Comparison of ENCODE assay signal across 7 mouse cellular contexts in the genomic region with DNA sequence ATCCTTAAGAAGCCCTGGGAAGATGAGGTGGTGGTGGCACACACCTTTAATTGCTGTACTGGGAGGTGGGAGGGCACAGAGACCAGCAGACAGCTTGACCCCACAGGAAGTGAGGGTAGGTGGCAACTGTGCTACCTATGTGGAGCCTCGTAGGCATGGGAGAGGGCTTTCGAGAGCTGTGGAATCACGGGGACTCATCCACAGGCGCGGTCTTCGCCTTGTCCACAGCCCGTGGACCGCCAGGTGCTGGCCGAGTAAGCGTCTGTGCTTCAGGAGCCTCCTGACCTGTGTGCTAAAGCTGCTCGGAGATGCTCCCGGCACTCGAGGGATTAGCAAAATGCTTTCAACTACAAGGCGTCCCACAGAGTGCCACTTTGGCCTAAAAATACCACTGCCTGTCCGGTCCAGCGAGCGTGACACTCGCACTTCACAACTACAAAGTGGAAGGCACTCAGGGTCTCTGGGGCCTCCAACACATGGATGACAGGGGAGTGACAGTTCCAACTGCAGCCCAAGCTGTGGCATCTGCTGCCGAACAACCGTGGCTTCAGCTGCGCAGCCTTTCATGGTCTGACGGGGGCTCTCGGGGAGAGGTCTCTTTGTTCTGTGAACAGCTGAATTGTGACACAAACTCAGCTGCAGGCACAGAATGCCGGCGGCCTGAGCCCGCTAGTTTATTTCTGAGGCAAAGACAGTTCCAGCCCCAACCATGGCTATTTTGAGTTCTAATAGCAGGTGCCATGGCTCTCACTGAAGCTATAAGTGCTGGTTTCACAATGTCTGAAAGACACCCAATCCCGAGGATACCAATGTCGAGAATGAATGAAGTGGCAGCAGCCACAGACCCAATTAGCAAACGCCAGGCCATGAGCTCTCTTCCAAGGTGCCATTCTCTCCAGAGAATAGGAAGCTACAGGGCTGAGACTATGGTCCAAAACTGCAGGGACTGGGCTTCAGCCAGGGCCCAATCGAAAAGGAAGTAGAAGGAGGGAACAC. TPM values are rescaled to one million over a fixed set of nuclear protein-coding genes. Genes with fewer than 3 reads are reported as not detected.
DNase-seq lines count a peak whose midpoint lies in the region; ATAC-seq lines count a peak whose summit lies in the region.

No protein-coding gene starts in this region.

- H3K36me3 ChIP-seq in heart, embryonic 11.5 days (ENCODE audit: control insufficient read depth, insufficient read depth, low read length): no peaks in the 10 kb centered on the region

- 58% methylated on average over 30 of the region's 30 CpGs for WGBS in heart, embryonic 11.5 days (ENCODE audit: insufficient replicate concordance)

- H3K4me1 ChIP-seq in heart, embryonic 11.5 days (ENCODE audit: control insufficient read depth, insufficient read depth, low read length): peaks cover 12% of the 10 kb centered on the region

- peak overlapping the region; percentile 32 for H3K4me2 ChIP-seq in heart, embryonic 11.5 days

- H3K27me3 ChIP-seq in heart, embryonic 11.5 days (ENCODE audit: control insufficient read depth, insufficient read depth, low read length): peaks cover 45% of the 10 kb centered on the region

- no peak for ATAC-seq in heart, embryonic 11.5 days (replicated peaks; ENCODE audit: insufficient number of reproducible peaks, low FRiP score, low TSS enrichment)
- ATAC-seq in erythroid progenitor cell, adult 5-6 weeks (replicated peaks; ENCODE audit: low FRiP score, poor library complexity, severe bottlenecking): no peak

- H3K4me3 ChIP-seq in heart, embryonic 11.5 days (ENCODE audit: low read depth, low read length): no peak overlapping the region

- no peak overlapping the region for H3K27ac ChIP-seq in heart, embryonic 11.5 days (ENCODE audit: low read depth, low read length)

- H3K9me3 ChIP-seq in heart, embryonic 11.5 days (replicated peaks; ENCODE audit: control insufficient read depth, low read length): no peaks in the 10 kb centered on the region

- no peak overlapping the region for H3K9ac ChIP-seq in heart, embryonic 11.5 days (ENCODE audit: low read depth, low read length)

- peak; percentile 53 for DNase-seq in Muller cell, postnatal 12 days (ENCODE audit: inconsistent ontology term)
- DNase-seq in brain, adult 2 months (ENCODE audit: low read depth, low spot score): peak; percentile 83
- DNase-seq in mesoderm, embryonic 11.5 days (ENCODE audit: low read depth, low spot score): peak; percentile 69
- peak; percentile 90 for DNase-seq in thymus, postnatal 14 days
- DNase-seq in adrenal gland, postnatal 25 days: no peak

RNA-seq across cellular contexts. Expression of a gene that starts 57.3 kb away (rescaled TPM):
- polyA plus RNA-seq in heart, embryonic 11.5 days (2014; fragmentation: Nextera tagmentation; extraction: Ambion mirVana): 25.0 and 26.3 TPM in 2 replicates
- 25.9 and 29.3 TPM in 2 replicates for total RNA-seq in erythroid progenitor cell, adult 5-6 weeks (2015; ENCODE audit: low replicate concordance)
- 113 and 134 TPM in 2 replicates for total RNA-seq in erythroid progenitor cell, adult 5-6 weeks (2017; ENCODE audit: low replicate concordance)
- 17.2 and 23.1 TPM in 2 replicates for total RNA-seq in adrenal gland, postnatal 25 days (2021)

RNA-seq across cellular contexts. Expression of a gene that starts 57.4 kb away (rescaled TPM):
- polyA plus RNA-seq in heart, embryonic 11.5 days (2014; fragmentation: Nextera tagmentation; extraction: Ambion mirVana): 27.4 and 35.0 TPM in 2 replicates
- 11.5 and 14.7 TPM in 2 replicates for total RNA-seq in erythroid progenitor cell, adult 5-6 weeks (2015; ENCODE audit: low replicate concordance)
- total RNA-seq in erythroid progenitor cell, adult 5-6 weeks (2017; ENCODE audit: low replicate concordance): 7.1 and 10.1 TPM in 2 replicates
- total RNA-seq in adrenal gland, postnatal 25 days (2021): 23.5 and 29.0 TPM in 2 replicates
